Mouse (Mus musculus): ENCODE data around the gene Cyyr1.
A peak's percentile ranks its signal among the peaks of the same experiment; 100 is the strongest.

Gene Cyyr1

GRCm38 (mm10) chr16:85455043-85455442 is 98.2 kb downstream of the Cyyr1 start:
- DNase-seq: no peak

- DNase-seq: no peak
Observed at GRCm38 (mm10) chr16:85446306-85446705, 106.9 kb downstream of the Cyyr1 start.

DNA sequence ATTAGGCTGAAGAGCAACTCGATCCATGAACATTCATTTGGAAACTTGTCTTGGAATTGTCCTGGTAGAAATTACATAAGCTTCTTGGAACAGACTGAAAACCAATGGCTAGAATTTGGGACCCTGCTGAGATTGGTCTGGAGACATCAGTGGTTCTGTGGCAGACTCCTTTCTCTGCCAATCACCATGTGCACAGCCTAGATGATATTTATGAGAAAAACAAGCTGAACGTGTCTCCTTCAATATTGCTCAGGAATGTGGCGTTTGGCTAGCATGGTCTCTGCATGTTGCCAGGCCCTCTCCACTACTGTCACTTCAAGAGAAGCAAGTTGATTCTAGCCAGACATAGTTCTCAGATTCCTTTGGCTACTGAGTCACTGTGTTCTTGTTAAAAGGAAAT is 107.4 kb downstream of the Cyyr1 start:
- DNase-seq: no peak

DNA sequence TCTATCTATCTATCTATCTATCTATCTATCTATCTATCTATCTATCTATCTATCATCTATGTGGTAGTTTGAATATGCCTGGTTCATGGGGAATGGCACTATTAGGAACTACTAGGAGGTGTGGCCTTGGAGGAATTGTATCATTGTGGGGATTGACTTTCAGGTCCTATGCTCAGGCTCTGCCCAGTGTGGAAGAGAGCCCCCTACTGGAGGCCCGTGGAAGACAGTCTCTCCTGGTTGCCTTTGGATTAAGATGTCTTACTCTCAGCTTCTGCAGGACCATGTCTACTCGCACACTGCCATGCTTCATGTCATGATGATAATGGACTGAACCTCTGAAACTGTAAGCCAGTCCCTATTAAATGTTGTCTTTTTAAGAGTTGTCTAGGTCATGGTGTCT is 117.8 kb downstream of the Cyyr1 start:
- DNase-seq: peak; percentile 2 to 3

DNA sequence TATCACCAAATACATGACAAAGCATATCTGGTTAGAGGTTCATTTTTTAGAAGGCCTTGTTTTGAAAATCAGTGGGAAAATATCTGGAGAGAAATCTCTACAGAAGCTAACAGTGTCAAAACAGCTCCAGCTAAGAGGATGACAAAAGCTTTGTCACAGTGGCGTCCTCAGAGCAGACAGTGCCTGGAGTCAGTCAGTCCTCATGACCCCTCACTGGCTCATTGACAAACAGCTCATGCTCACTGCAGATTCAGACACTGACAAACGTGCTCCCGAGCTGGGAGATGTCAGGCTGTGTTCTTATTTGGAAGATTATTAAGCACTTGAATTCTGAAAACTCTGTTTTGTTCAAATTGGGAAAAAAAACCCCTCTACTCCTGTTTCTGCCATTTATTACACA is 124.0 kb downstream of the Cyyr1 start:
- DNase-seq: no peak

GRCm38 (mm10) chr16:85422889-85423288 is 130.3 kb downstream of the Cyyr1 start:
- DNase-seq: no peak

DNA sequence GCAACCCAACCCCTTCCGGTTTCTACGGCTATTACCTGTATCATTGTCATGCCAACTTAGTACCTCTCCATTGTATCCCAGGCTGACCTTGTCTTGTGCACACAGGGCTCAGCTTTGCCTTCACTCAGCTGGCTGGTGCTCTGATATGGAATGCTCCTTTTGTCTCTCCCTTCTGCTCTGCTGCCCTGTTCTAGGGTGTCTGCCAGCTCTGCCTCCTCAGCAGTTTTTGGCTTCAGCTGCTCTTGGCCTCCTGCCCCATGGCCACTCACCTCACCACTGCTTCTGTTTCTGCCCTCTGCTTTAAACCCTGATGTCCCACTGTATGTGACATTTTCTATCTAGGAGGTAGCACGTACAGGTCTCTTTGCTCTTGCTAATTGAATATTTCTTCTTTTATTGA is 137.8 kb downstream of the Cyyr1 start:
- DNase-seq: no peak

- no peak for DNase-seq
Observed at GRCm38 (mm10) chr16:85393430-85393948, 159.7 kb downstream of the Cyyr1 start.

DNA sequence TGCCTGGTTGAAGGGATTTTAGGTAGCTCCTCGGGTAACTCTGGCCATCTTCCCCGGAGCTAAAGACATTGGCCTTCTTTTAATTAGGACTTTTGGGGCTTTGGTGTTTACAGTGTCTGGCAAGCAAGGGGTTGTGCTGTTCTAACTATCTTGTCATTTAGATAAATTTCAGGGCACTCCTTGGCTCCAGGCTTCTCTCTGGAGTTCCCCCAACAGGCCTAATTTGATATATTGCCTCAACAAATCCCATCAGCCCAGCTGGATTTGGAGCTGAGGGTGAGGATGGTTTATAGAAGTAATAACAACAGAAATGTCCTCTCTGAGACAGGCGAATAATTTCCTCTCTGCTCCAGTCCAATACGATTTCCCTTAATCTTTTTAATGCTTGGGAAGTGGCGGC is 166.4 kb downstream of the Cyyr1 start:
- no peak for DNase-seq

All from B cell, adult 2 months (primary cell).